Mouse (Mus musculus): Measurements from ENCODE around the gene Acot5. TPM values are rescaled to one million over a fixed set of nuclear protein-coding genes. Genes with fewer than 3 reads are reported as not detected.
"Not testable (repeated sequence)": the region's sequence is repeated elsewhere in the genome, so short reads cannot be mapped to it uniquely, and the experiment has no call there.

The Acot5 gene
- total and polyA plus RNA-seq, 3 experiments: not detected

- H3K27ac ChIP-seq (ENCODE audit: insufficient read depth, low read depth); H3K9ac ChIP-seq (ENCODE audit: insufficient read depth, low read depth); H3K27me3 ChIP-seq (replicated peaks); H3K36me3 ChIP-seq (replicated peaks in 1 of 2; ENCODE audit: control insufficient read depth in 1 of 2, insufficient read depth in 1 of 2, low read length in 1 of 2); in situ Hi-C loops (cut with MboI; ENCODE audit: low pct_ligation_motif_present, low pct_unique_long_range_greater_than_20kb, low sequenced_read_pairs); H3K4me1 ChIP-seq (ENCODE audit: control insufficient read depth in 1 of 2, insufficient read depth in 2 of 2); dilution Hi-C loops (cut with MboI; ENCODE audit: extremely low pct_ligation_motif_present, extremely low pct_unique_long_range_greater_than_20kb, low sequenced_read_pairs); H3K4me2 ChIP-seq (ENCODE audit: insufficient read depth, low read depth, poor library complexity, severe bottlenecking); DNase-seq (ENCODE audit: extremely low read depth); H3K79me2 ChIP-seq (replicated peaks; ENCODE audit: control insufficient read depth, extremely low read depth, insufficient read depth, poor library complexity, severe bottlenecking); H3K4me3 ChIP-seq (replicated peaks in 1 of 3; ENCODE audit: low read depth in 2 of 3, low read length in 2 of 3, poor library complexity in 1 of 3); H3K9me3 ChIP-seq (replicated peaks; ENCODE audit: low read length): not testable (repeated sequence)
These were observed 30.4 kb upstream of the Acot5 start, which contains the start of gene Gm49366 for GRCm38 (mm10) chr12:84038691-84039111. Gm49366 (plus strand) TSS chr12:84038935.

GRCm38 (mm10) chr12:84042248-84042647 lies 26.9 kb upstream of the Acot5 start:
- Histone ChIP-seq H3K9me3 (replicated peaks; ENCODE audit: low read length) (peaks cover 5% of the 10 kb centered on the region), H3K4me1 (ENCODE audit: control insufficient read depth in 1 of 2, insufficient read depth in 2 of 2) (no peaks in the 10 kb centered on the region), H3K36me3 (replicated peaks in 1 of 2; ENCODE audit: control insufficient read depth in 1 of 2, insufficient read depth in 1 of 2, low read length in 1 of 2) (no peaks in the 10 kb centered on the region), H3K9ac (ENCODE audit: insufficient read depth, low read depth) (no peak overlapping the region), H3K27me3 (replicated peaks) (no peaks in the 10 kb centered on the region), H3K27ac (ENCODE audit: insufficient read depth, low read depth) (no peak overlapping the region), H3K4me2 (ENCODE audit: insufficient read depth, low read depth, poor library complexity, severe bottlenecking) (no peak overlapping the region), H3K4me3 (replicated peaks in 1 of 3; ENCODE audit: low read depth in 2 of 3, low read length in 2 of 3, poor library complexity in 1 of 3) (no peak overlapping the region), H3K79me2 (replicated peaks; ENCODE audit: control insufficient read depth, extremely low read depth, insufficient read depth, poor library complexity, severe bottlenecking) (no peaks in the 10 kb centered on the region)
- DNase-seq (ENCODE audit: extremely low read depth): no peak
- TF ChIP-seq USF1 (IDR thresholded peaks at IDR 0.05; ENCODE audit: low read depth, low read length) (no peak), BHLHE40 (IDR thresholded peaks at IDR 0.05; ENCODE audit: low read depth, low read length) (no peak), ZMIZ1 (IDR thresholded peaks at IDR 0.05; ENCODE audit: low read depth, low read length) (no peak), POLR2A (IDR thresholded peaks at IDR 0.05; ENCODE audit: low read depth, low read length) (no peak), SMC3 (IDR thresholded peaks at IDR 0.05; ENCODE audit: low read depth, low read length) (no peak), ELF1 (IDR thresholded peaks at IDR 0.05; ENCODE audit: low read depth, low read length) (no peak), RAD21 (IDR thresholded peaks at IDR 0.05; ENCODE audit: low read depth, low read length) (no peak)
- in situ Hi-C loops (cut with MboI; ENCODE audit: low pct_ligation_motif_present, low pct_unique_long_range_greater_than_20kb, low sequenced_read_pairs): no loop called here
- dilution Hi-C loops (cut with MboI; ENCODE audit: extremely low pct_ligation_motif_present, extremely low pct_unique_long_range_greater_than_20kb, low sequenced_read_pairs): no loop called here

- H3K36me3 ChIP-seq (replicated peaks in 1 of 2; ENCODE audit: control insufficient read depth in 1 of 2, insufficient read depth in 1 of 2, low read length in 1 of 2): no peaks in the 10 kb centered on the region
- no peak overlapping the region for H3K4me3 ChIP-seq (replicated peaks in 1 of 3; ENCODE audit: low read depth in 2 of 3, low read length in 2 of 3, poor library complexity in 1 of 3)
- in situ Hi-C loops (cut with MboI; ENCODE audit: low pct_ligation_motif_present, low pct_unique_long_range_greater_than_20kb, low sequenced_read_pairs) (no loop called here), dilution Hi-C loops (cut with MboI; ENCODE audit: extremely low pct_ligation_motif_present, extremely low pct_unique_long_range_greater_than_20kb, low sequenced_read_pairs) (no loop called here)
- no peaks in the 10 kb centered on the region for H3K79me2 ChIP-seq (replicated peaks; ENCODE audit: control insufficient read depth, extremely low read depth, insufficient read depth, poor library complexity, severe bottlenecking)
- H3K27ac ChIP-seq (ENCODE audit: insufficient read depth, low read depth): no peak overlapping the region
- H3K9me3 ChIP-seq (replicated peaks; ENCODE audit: low read length): peaks cover 7% of the 10 kb centered on the region
- no peak for DNase-seq (ENCODE audit: extremely low read depth)
- TF ChIP-seq JUN (IDR thresholded peaks at IDR 0.05; ENCODE audit: insufficient read depth, low read depth, low read length) (no peak), CTCF (conservative IDR thresholded peaks at IDR 0.05 in 1 of 2, IDR thresholded peaks at IDR 0.05 in 1 of 2; ENCODE audit: low read depth in 2 of 2, low read length in 2 of 2) (no peak), ZNF384 (IDR thresholded peaks at IDR 0.05; ENCODE audit: low read depth, low read length) (no peak), GABPA (IDR thresholded peaks at IDR 0.05; ENCODE audit: insufficient replicate concordance, low read depth, low read length) (no peak)
- H3K4me2 ChIP-seq (ENCODE audit: insufficient read depth, low read depth, poor library complexity, severe bottlenecking): no peak overlapping the region
- no peak overlapping the region for H3K9ac ChIP-seq (ENCODE audit: insufficient read depth, low read depth)
- H3K4me1 ChIP-seq (ENCODE audit: control insufficient read depth in 1 of 2, insufficient read depth in 2 of 2): no peaks in the 10 kb centered on the region
- H3K27me3 ChIP-seq (replicated peaks): no peaks in the 10 kb centered on the region
These were observed 25.1 kb upstream of the Acot5 start for GRCm38 (mm10) chr12:84044045-84044444.
